Mouse (Mus musculus) lung, postnatal 0 days (tissue): ENCODE results near the gene B3gnt3.

Experiments used
- CTCF ChIP-seq: IDR thresholded peaks from 2 replicates; pipeline ENCODE4 v1.5.1; 2016; ENCODE audit warnings: antibody characterized with exemption, mild to moderate bottlenecking
- EP300 ChIP-seq: IDR thresholded peaks from 2 replicates; pipeline ENCODE4 v1.6.1; 2016; ENCODE audit warnings: antibody characterized with exemption, mild to moderate bottlenecking, control low read depth

- TF ChIP-seq CTCF = no peak
- TF ChIP-seq EP300 = no peak
Measured at GRCm38 (mm10) chr8:71686143-71686734, 15.3 kb downstream of the B3gnt3 start.
